Mouse (Mus musculus): ENCODE measurements around the gene Upk3b.

DNA sequence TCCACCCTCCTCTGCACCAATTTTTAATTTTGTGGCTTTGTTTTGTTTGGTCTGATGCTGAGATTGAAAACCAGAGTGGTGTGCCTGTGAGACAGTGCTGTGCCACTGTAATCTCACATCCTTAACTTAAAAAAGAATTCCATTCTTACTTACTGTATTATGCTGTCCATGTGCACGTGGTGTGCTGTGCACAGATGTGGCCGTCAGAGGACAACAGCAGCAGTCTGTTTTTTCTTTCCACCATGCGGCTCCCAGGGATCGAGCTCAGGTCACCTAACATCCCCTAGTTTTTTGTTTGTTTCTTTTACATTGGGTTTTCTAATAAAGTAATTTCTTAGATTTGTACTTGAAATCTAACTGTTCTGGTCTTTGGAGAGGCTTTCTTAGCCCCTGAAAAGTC, 33.8 kb upstream of the Upk3b start:
- TF ChIP-seq CTCF (IDR thresholded peaks at IDR 0.05; ENCODE audit: low read depth, low read length), result no peak
- TF ChIP-seq POLR2AphosphoS5 (IDR thresholded peaks at IDR 0.05; ENCODE audit: insufficient replicate concordance, low read depth, low read length), result no peak
